Mouse (Mus musculus) liver, adult 2 months (tissue): ENCODE data around the gene Insc.

Experiments used
- CTCF ChIP-seq: fragments of 200-500 bp; IDR thresholded peaks from 2 replicates; pipeline ENCODE4 v1.5.1; 2011; ENCODE audit warnings: low read depth, low read length, control low read depth
- POLR2A ChIP-seq: fragments of 200-500 bp; IDR thresholded peaks from 2 replicates; pipeline ENCODE4 v1.6.1; 2011; ENCODE audit warnings: low read length, control low read depth; ENCODE audit not compliant: insufficient read depth; ENCODE audit errors: extremely low read depth

DNA sequence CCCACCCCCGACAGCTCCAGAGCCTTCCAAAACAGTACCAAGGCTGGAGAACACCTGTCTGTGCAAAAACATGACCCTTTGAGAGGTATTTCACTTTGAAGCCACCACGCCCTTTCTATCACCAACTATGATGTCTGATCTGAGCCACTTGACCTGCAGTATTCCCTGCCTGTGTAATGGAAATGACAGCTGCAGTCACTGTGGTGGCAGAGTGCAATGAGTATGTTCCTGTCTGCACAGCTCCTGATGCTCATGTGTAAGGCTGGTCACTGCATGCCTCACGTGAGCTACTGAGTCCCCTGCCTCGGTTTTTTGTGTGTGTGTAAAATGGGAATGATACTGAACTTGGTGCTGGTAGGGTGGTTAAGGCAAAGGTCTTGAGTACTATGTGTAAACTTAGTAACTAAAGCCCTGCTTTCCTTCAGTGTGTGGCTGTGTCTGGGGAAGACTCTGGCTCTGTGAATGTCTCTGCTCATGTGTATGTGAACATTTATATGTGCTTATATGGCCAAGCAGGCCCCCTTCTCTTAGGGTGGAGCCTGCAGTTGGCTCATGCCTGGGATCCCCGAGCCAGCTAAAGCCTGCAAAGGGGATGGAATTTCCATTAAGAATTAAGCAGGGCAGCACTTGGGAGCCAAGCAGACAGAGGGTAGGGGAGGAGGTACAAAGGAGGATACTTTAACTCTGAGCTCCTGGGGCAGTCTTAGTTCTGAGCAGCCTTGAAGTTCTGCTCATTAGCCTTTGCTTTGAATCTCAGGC lies at the start of gene Insc:
- TF ChIP-seq CTCF (no peak), POLR2A (no peak)
